Mouse (Mus musculus) gastrocnemius, adult 8-10 months (tissue): Measurements from ENCODE around the gene Igf1. TPM values are rescaled to one million over a fixed set of nuclear protein-coding genes. Genes with fewer than 3 reads are reported as not detected.

Source experiments
- total RNA-seq, 4 experiments: library from RNA; stranded (reverse); gene quantifications; 2 replicates each; pipeline ENCODE4 v1.2.4; 2022

Igf1 gene
- total RNA-seq, 4 experiments from 2014 or later, result 4.8 to 9.8 (median 6.7) TPM

Other genes with a start within 250 kb of the Igf1 start
- not detected for gene Pmch, start 232.8 kb downstream of the Igf1 start, total RNA-seq